Mouse (Mus musculus) neural tube, embryonic 15.5 days (tissue): Measurements from ENCODE around the gene Smg6. TPM values are rescaled to one million over a fixed set of nuclear protein-coding genes. Genes with fewer than 3 reads are reported as not detected.
A peak's percentile ranks its signal among the peaks of the same experiment; 100 is the strongest.
"Not testable (repeated sequence)": the region's sequence is repeated elsewhere in the genome, so short reads cannot be mapped to it uniquely, and the experiment has no call there.

Source experiments
- ATAC-seq: fragments of 200-750 bp; cut with Nextera tagmentation; 2 replicates; pipeline ENCODE4 v1.8.0; 2017; ENCODE audit warnings: mild to moderate bottlenecking, moderate TSS enrichment, moderate library complexity; ENCODE audit not compliant: low FRiP score
- H3K27ac ChIP-seq: fragments of 300-500 bp; sonication (generic); replicated peaks from 2 replicates; pipeline ENCODE4 v1.5.1; 2015; ENCODE audit warnings: mild to moderate bottlenecking, inconsistent platforms
- H3K27me3 ChIP-seq: fragments of 300-500 bp; sonication (generic); replicated peaks from 2 replicates; pipeline ENCODE4 v1.6.1; 2015; ENCODE audit warnings: inconsistent platforms
- H3K36me3 ChIP-seq: fragments of 300-500 bp; sonication (generic); 2 replicates; pipeline ENCODE4 v1.6.1; 2015; ENCODE audit warnings: inconsistent platforms
- H3K4me1 ChIP-seq: fragments of 300-500 bp; sonication (generic); 2 replicates; pipeline ENCODE4 v1.6.1; 2015; ENCODE audit warnings: inconsistent platforms
- H3K4me2 ChIP-seq: fragments of 300-500 bp; sonication (generic); 2 replicates; pipeline ENCODE4 v1.6.1; 2015; ENCODE audit warnings: inconsistent platforms, mild to moderate bottlenecking, moderate library complexity
- H3K4me3 ChIP-seq: fragments of 300-500 bp; sonication (generic); replicated peaks from 2 replicates; pipeline ENCODE4 v1.5.1; 2015; ENCODE audit warnings: mild to moderate bottlenecking, inconsistent platforms
- H3K9ac ChIP-seq: fragments of 300-500 bp; sonication (generic); replicated peaks from 2 replicates; pipeline ENCODE4 v1.6.1; 2015; ENCODE audit warnings: mild to moderate bottlenecking, inconsistent platforms
- H3K9me3 ChIP-seq: fragments of 300-500 bp; sonication (generic); replicated peaks from 2 replicates; pipeline ENCODE4 v1.6.1; 2016; ENCODE audit warnings: inconsistent platforms
- WGBS: fragments of 180-500 bp; shearing (Covaris S2); methylation state at CpG from one replicate; pipeline ENCODE4 v1.1.7; 2015; ENCODE audit warnings: mixed read lengths; 5-methylcytosine and 5-hydroxymethylcytosine counted together
- polyA plus RNA-seq: library from polyadenylated mRNA; unstranded; fragments of >200 nt; fragmentation: Nextera tagmentation; extraction: Ambion mirVana; gene quantifications from 2 replicates; pipeline ENCODE4 v1.2.1, GENCODE M21; 2015

Gene Smg6
- polyA plus RNA-seq, 1 experiment from 2014 or later = 13.3 TPM

DNA sequence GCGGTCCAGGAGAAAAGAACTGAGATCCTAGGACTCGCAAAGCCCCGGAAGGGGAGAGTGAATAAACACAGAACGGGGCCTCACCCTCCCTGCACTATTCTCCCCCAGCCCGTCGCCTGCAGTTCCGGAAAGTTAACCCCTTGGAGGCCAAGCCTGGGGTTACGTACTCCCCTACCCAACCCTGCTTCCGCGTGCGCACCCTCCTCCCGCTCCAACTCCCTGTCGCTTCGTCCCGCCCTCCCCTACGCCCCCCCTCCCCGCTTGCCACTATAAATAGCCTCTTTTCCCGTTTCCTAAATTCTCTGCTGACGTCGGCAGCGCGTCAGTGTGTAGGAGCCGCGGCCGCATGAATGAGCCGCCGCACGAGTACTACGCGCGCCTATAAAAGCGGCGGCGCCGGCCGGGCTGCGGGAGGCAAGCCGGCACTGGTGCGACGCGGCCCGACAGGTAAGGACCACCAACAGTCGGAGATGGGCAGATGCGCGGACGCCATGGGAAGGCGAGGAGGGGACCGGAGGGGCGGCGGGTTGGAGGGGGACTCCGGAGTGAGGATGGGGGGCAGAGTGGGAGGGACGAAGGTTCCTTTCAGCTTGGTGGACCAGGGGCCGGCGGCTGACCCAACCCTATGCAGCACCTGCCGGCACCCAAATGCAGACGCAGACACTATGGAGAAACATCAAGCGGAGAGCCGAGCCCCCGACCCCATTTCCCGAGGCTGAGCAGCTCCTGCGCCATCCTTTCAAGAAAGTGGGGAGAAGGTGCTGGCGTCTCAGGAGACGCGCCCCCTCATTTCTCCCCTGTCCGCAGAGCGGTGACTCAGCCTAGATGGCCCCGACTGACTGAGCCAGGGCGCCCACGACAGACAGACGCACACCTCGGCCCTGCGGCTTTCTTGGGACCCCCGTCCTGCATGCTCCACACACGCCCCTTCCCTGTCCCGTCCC, 246.8 kb downstream of the Smg6 start:
- H3K4me2 ChIP-seq = peak overlapping the region; percentile 99
- H3K4me1 ChIP-seq = peaks cover 71% of the 10 kb centered on the region
- H3K9me3 ChIP-seq = no peaks in the 10 kb centered on the region
- ATAC-seq = peak; percentile 10
- peak overlapping the region; percentile 74 for H3K4me3 ChIP-seq
- under 1% methylated on average over 73 of the region's 75 CpGs for WGBS
- H3K27me3 ChIP-seq = peaks cover 17% of the 10 kb centered on the region
- H3K9ac ChIP-seq = peak overlapping the region; percentile 60
- H3K27ac ChIP-seq = peak overlapping the region; percentile 91
- 0 out of 2 replicates have a peak, but pooled peaks cover 1% of the 10 kb centered on the region for H3K36me3 ChIP-seq

DNA sequence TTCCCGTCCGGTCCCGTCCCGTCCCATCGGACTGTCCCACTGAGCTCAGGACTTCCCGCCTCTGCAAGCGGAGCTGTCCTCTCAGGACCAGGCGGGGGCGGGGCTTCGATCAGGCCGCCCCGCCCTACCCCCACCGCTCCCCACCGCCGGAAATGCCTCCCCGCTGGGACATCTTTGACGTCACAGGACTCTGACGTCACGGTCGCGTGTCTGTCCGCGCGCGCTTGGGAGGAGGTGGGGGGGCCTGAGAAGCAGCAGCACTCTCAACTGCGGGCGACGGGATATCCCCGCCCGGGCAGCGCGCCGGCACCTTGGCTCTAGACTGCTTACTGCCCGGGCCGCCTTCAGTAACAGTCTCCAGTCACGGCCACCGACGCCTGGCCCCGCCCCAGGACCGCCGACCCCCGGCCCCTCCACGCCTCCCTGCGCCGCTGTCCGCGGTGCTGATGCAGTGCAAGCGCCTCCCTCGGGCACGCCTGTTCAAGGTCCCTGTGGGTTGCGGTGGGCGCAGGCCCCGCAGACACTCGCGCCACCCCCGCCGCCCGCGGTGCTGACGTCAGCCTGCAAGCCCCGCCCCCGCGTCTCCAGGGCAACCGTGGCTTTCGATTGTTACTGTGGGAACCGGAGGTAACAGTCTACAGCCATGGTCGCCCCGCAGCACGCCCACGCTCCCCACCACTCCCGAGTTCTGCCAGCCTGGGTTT, 247.6 kb downstream of the Smg6 start:
- peak overlapping the region; percentile 99 for H3K4me2 ChIP-seq
- no peaks in the 10 kb centered on the region for H3K9me3 ChIP-seq
- peak overlapping the region; percentile 60 for H3K9ac ChIP-seq
- peak overlapping the region; percentile 91 for H3K27ac ChIP-seq
- WGBS = under 1% methylated on average over 65 of the region's 71 CpGs
- peak overlapping the region; percentile 74 for H3K4me3 ChIP-seq
- ATAC-seq = peak; percentile 51
- H3K27me3 ChIP-seq = peaks cover 9% of the 10 kb centered on the region; the same call in 1 of the 2 replicates
- H3K4me1 ChIP-seq = peaks cover 72% of the 10 kb centered on the region
- 0 out of 2 replicates have a peak, but pooled peaks cover 3% of the 10 kb centered on the region for H3K36me3 ChIP-seq

DNA sequence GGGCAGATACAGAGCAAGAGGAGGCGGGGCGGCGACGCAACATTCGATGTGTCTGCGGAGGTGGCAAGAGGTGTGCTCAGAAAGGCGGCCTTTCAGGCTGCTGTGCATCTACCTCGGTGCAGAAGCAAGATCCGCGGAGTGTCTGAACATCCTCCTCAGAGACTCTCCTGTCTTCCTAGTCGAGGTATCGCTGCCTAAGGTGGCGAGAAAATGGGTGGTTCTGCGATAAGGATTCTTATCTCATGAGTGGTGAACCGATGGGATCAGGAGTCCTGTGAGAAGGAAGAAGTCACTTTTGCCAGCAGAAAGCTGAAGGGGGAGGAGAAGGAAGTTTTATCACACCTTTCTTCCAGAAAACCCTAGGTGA, 248.2 kb downstream of the Smg6 start:
- Histone ChIP-seq H3K9me3 (no peaks in the 10 kb centered on the region), H3K4me2 (peak overlapping the region; percentile 99), H3K4me3 (peak overlapping the region; percentile 74), H3K4me1 (peaks cover 68% of the 10 kb centered on the region), H3K36me3 (0 out of 2 replicates have a peak, but pooled peaks cover 3% of the 10 kb centered on the region), H3K9ac (peak overlapping the region; percentile 60), H3K27me3 (peaks cover 5% of the 10 kb centered on the region; the same call in 1 of the 2 replicates), H3K27ac (peak overlapping the region; percentile 91)
- 3% methylated on average over 15 of the region's 15 CpGs for WGBS
- ATAC-seq = no peak

DNA sequence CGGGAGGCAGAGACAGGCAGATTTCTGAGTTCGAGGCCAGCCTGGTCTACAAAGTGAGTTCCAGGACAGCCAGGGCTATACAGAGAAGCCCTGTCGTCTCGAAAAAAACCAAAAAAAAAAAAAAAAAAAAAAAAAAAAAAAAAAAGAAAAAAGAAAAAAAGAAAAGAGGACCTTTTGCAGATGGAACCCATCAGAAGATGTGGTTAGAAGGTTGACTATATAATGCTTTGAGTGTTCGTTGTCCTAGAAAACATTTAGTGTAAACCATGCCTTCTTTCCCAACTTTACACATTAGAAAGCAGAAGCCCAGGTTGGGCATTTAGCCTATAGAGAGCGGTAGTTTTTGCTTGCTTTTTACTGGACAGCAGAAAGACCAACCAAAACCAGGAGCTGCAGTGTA, 249.0 kb downstream of the Smg6 start:
- Histone ChIP-seq H3K4me1 (peaks cover 67% of the 10 kb centered on the region), H3K4me2 (peak overlapping the region; percentile 99)
- ATAC-seq, H3K9me3 ChIP-seq, H3K4me3 ChIP-seq, H3K27me3 ChIP-seq, H3K36me3 ChIP-seq, H3K9ac ChIP-seq, H3K27ac ChIP-seq: not testable (repeated sequence)
- WGBS = 67% methylated on average over 6 of the region's 6 CpGs

DNA sequence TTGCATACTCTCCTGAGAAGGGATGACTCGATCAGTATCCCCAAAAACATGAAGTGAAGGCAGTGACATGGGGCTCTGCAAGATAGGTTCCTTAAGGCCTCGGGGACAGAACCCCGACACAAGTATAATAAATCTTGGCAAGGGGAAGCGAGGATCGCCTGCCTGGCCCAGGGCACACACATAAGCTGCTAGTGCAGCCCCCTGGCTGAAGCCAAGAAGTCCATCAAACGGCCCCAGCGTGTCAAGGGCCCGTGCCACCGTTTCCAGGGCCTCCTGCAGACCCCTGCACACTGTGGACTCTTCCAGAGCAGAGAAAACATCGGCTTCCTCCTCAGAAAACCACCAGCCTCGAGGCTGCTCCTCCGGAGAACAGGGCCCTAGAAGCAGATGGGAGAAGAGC, 252.4 kb downstream of the Smg6 start:
- Histone ChIP-seq H3K27me3 (no peaks in the 10 kb centered on the region), H3K4me2 (peak overlapping the region; percentile 87), H3K4me1 (peaks cover 37% of the 10 kb centered on the region), H3K9me3 (no peaks in the 10 kb centered on the region), H3K4me3 (peak overlapping the region; percentile 64), H3K36me3 (peaks cover 25% of the 10 kb centered on the region; the same call in 1 of the 2 replicates), H3K9ac (peak overlapping the region; percentile 79), H3K27ac (peak overlapping the region; percentile 91)
- WGBS = 55% methylated on average over 12 of the region's 12 CpGs
- no peak for ATAC-seq

DNA sequence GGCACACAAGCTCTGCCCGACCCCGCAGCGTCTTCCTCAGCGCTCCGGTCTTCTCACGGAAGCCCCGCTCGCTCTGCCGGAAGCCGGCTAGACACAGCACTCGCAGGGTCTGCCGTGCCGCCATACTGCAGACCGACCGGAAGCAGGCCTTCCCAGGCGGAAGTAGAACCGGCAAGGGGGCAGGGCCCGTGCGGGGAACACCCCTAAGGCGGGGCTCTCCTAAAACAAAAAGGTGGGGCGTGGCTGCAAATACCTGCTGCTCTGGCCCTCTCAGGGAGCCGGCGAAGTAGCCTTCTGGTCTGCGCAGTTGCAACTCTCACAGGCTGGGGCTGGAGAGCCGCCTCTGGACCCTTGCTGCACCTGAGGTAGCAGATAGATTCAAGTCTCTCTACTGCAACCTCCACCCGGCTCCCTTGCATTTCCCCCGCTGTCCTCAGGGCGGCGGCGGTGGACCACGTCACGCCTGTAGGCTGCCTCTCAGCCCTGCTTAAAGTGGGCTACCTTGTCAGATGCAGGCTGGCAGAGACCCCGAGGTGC, 253.1 kb downstream of the Smg6 start, which contains the start of gene Ovca2:
Ovca2 (minus strand) TSS at position 164 of the 537 bp plus-strand sequence.
- under 1% methylated on average over 33 of the region's 33 CpGs for WGBS
- Histone ChIP-seq H3K4me1 (peaks cover 36% of the 10 kb centered on the region), H3K36me3 (peaks cover 32% of the 10 kb centered on the region; the same call in 1 of the 2 replicates), H3K4me3 (peak within 1 kb of the TSS; percentile 64), H3K9ac (peak within 1 kb of the TSS; percentile 79), H3K4me2 (peak within 1 kb of the TSS; percentile 87), H3K9me3 (no peaks in the 10 kb centered on the region), H3K27me3 (no peaks in the 10 kb centered on the region), H3K27ac (peak within 1 kb of the TSS; percentile 91)
- ATAC-seq = peak; percentile 93

DNA sequence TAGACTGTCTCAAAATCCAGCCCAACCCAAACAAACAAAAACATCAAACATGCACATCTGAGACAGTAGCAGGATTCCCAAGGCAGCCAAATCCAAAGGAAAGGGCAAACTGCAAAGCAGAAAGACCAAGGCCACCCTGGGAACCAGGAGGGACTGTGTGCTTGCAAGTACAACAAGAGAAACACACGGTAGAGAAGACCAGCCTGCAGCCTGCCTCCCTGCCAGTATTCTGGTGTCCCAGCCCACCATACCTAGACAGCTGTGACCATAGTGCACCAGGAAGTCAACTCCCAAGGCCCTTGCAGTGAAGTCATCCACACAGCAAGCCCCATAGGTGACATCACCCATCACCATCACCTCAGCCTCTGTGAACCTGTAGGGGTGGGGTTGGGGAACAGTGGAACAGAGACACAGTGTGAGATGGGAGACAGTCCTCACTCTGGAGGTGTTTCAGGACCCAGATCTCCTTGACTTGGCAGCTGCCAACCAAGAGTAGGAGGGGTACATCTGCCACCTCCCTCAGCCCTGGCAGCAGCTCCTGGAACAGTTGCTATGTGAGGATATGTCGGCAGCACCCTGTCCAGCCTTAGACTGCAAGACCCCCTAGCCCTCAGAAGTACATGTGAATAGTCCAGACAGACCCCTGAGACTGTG, 258.4 kb downstream of the Smg6 start:
- Histone ChIP-seq H3K27ac (no peak overlapping the region), H3K4me2 (no peak overlapping the region), H3K27me3 (no peaks in the 10 kb centered on the region), H3K9me3 (no peaks in the 10 kb centered on the region), H3K4me1 (peaks cover 29% of the 10 kb centered on the region), H3K9ac (no peak overlapping the region), H3K36me3 (peaks cover 30% of the 10 kb centered on the region; the same call in 1 of the 2 replicates), H3K4me3 (no peak overlapping the region)
- WGBS = 82% methylated on average over 2 of the region's 2 CpGs
- ATAC-seq = no peak

DNA sequence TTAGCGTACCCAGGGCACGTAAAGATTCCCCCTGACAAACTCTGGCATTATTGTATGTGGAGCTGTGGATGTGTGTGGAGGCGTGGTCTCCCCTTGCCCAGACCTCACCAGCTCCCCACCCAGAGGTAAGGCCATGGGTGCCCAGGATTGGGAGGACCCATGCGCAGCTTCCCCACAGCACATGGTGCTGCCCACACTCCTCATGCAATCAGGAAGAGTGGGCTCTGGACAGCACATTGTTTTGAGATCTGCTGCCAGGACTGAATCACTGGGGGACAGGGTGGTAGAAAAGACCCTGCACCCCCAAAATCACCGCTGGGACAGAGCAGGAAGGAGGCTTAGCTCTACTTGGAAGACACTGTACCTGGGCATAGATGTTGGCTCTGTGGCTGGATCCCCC, 258.9 kb downstream of the Smg6 start:
- no peak overlapping the region for H3K27ac ChIP-seq
- peaks cover 30% of the 10 kb centered on the region for H3K4me1 ChIP-seq
- H3K4me3 ChIP-seq = no peak overlapping the region
- peaks cover 30% of the 10 kb centered on the region; the same call in 1 of the 2 replicates for H3K36me3 ChIP-seq
- WGBS = 92% methylated on average over 5 of the region's 5 CpGs
- no peak for ATAC-seq
- no peak overlapping the region for H3K4me2 ChIP-seq
- H3K9me3 ChIP-seq = no peaks in the 10 kb centered on the region
- H3K27me3 ChIP-seq = no peaks in the 10 kb centered on the region
- H3K9ac ChIP-seq = no peak overlapping the region

DNA sequence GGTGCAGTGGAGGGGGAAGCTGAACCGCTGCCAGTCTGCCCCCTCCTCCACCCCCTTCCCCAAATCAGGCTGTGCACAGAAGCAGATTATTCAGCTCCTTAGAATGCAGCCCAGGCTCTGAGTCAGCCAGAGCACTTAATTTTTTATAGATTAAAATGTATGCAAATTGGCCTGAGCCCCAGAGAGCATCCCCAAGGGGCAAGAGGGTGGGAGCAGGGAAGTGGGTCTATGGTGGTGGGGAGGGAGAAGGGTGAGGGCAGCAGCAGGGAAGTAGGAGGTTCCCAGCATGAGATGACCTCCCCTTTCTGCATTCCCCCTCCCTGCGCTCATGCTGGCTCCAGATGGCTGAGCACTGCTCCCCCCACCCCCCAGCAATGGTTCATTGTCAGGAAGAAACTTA, 259.4 kb downstream of the Smg6 start:
- peaks cover 31% of the 10 kb centered on the region for H3K4me1 ChIP-seq
- WGBS = 54% methylated on average over 1 of the region's 2 CpGs
- ATAC-seq = no peak
- H3K27me3 ChIP-seq = no peaks in the 10 kb centered on the region
- no peak overlapping the region for H3K9ac ChIP-seq
- H3K27ac ChIP-seq = no peak overlapping the region
- H3K4me3 ChIP-seq = no peak overlapping the region
- H3K4me2 ChIP-seq = no peak overlapping the region
- H3K9me3 ChIP-seq = no peaks in the 10 kb centered on the region
- peaks cover 30% of the 10 kb centered on the region; the same call in 1 of the 2 replicates for H3K36me3 ChIP-seq

DNA sequence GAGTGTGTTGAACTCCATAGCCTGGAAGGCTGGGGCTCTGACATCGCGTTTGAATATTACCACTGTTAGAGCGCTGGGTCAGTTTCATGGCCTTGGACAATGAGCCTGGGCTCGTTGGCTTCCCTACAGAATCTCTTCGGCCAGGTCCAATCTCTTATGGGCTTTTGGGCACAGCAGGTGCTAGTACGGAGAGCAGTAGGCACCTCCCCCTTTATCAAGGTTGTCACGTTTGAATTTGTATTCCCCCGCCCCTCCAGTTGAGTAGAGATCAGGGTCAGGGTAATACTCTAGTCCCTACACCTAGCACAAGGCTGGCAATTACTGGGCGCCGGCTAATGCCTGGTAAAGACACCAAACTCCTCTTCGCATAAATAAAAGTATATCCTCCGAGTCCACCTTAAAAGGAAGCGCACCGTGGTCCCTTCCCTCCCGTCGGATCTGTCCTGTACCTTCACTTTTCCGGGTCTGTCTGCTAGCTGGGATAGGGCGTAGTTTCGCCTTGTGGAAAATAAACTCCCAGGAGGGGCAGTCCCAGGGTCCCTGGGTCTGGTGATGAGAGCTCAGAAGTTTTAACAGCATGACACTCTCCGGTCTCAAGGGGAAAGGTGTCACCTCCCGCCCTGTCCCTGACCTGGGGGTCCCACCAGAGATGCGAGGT, 264.2 kb downstream of the Smg6 start:
- peaks cover 28% of the 10 kb centered on the region for H3K27me3 ChIP-seq
- H3K9ac ChIP-seq = peak overlapping the region; percentile 73
- no peaks in the 10 kb centered on the region for H3K36me3 ChIP-seq
- ATAC-seq = peak; percentile 14
- no peaks in the 10 kb centered on the region for H3K9me3 ChIP-seq
- under 1% methylated on average over 22 of the region's 22 CpGs for WGBS
- H3K4me1 ChIP-seq = peaks cover 56% of the 10 kb centered on the region
- peak overlapping the region; percentile 88 for H3K4me2 ChIP-seq
- H3K4me3 ChIP-seq = peak overlapping the region; percentile 81
- H3K27ac ChIP-seq = 0 out of 2 replicates have a peak overlapping the region, but pooled peaks have one; percentile 24
